Mouse (Mus musculus) ovary, postnatal 14 days (tissue): ENCODE data around the gene Bst1.
A peak's percentile ranks its signal among the peaks of the same experiment; 100 is the strongest.

Source experiments
- DNase-seq: peaks from one replicate; pipeline ENCODE4 v3.0.0; 2022; ENCODE audit warnings: low spot score

The Bst1 gene

GRCm38 (mm10) chr5:43810427-43811062, 8.1 kb upstream of the Bst1 start:
- DNase-seq: no peak

GRCm38 (mm10) chr5:43814536-43814935, 4.1 kb upstream of the Bst1 start:
- no peak for DNase-seq

- no peak for DNase-seq
These were observed 2.9 kb upstream of the Bst1 start for GRCm38 (mm10) chr5:43815769-43816168.

GRCm38 (mm10) chr5:43820785-43821184, 2.1 kb downstream of the Bst1 start:
- no peak for DNase-seq

GRCm38 (mm10) chr5:43821538-43821937, 2.9 kb downstream of the Bst1 start, which contains the start of gene Fbxl5:
Gene Fbxl5, minus strand, starts transcription at chr5:43821638.
- no peak for DNase-seq

GRCm38 (mm10) chr5:43822199-43822598, 3.5 kb downstream of the Bst1 start:
- DNase-seq: no peak

GRCm38 (mm10) chr5:43822824-43823223, 4.1 kb downstream of the Bst1 start:
- DNase-seq: no peak

- no peak for DNase-seq
These were observed 5.9 kb downstream of the Bst1 start for GRCm38 (mm10) chr5:43824580-43824979.

- no peak for DNase-seq
These were observed 8.2 kb downstream of the Bst1 start for GRCm38 (mm10) chr5:43826883-43827282.

GRCm38 (mm10) chr5:43827366-43827765, 8.7 kb downstream of the Bst1 start:
- no peak for DNase-seq

GRCm38 (mm10) chr5:43836590-43836989, 17.9 kb downstream of the Bst1 start:
- no peak for DNase-seq

- DNase-seq: peak; percentile 27
These were observed 18.7 kb downstream of the Bst1 start for GRCm38 (mm10) chr5:43837372-43837771.

- DNase-seq: peak; percentile 29
These were observed 22.7 kb downstream of the Bst1 start for GRCm38 (mm10) chr5:43841144-43842010.

GRCm38 (mm10) chr5:43842011-43842285, 23.3 kb downstream of the Bst1 start:
- DNase-seq: no peak

- no peak for DNase-seq
These were observed 24.0 kb downstream of the Bst1 start for GRCm38 (mm10) chr5:43842576-43843155.

GRCm38 (mm10) chr5:43845083-43845482, 26.4 kb downstream of the Bst1 start:
- no peak for DNase-seq

GRCm38 (mm10) chr5:43845646-43846045, 27.0 kb downstream of the Bst1 start:
- DNase-seq: no peak

GRCm38 (mm10) chr5:43846227-43846626, 27.5 kb downstream of the Bst1 start:
- no peak for DNase-seq

GRCm38 (mm10) chr5:43847555-43847954, 28.9 kb downstream of the Bst1 start:
- DNase-seq: no peak

GRCm38 (mm10) chr5:43848275-43848674, 29.6 kb downstream of the Bst1 start:
- DNase-seq: no peak

GRCm38 (mm10) chr5:43853096-43853867, 34.6 kb downstream of the Bst1 start:
- no peak for DNase-seq

- no peak for DNase-seq
These were observed 35.3 kb downstream of the Bst1 start for GRCm38 (mm10) chr5:43853868-43854488.
